Mouse (Mus musculus) liver, adult 2 months (tissue): Measurements from ENCODE around the gene Depdc7. TPM values are rescaled to one million over a fixed set of nuclear protein-coding genes. Genes with fewer than 3 reads are reported as not detected.
A peak's percentile ranks its signal among the peaks of the same experiment; 100 is the strongest.

Experiments used
- DNase-seq: peaks from one replicate; pipeline ENCODE4 v3.0.0-alpha.2; 2011; ENCODE audit warnings: low read depth, low spot score; ENCODE audit errors: extremely low read depth
- H3K27ac ChIP-seq: fragments of 200-500 bp; replicated peaks from 2 replicates; pipeline ENCODE4 v1.5.1; 2012; ENCODE audit warnings: low read depth, mild to moderate bottlenecking, control low read depth, inconsistent platforms, low read length; ENCODE audit not compliant: insufficient read depth
- H3K27me3 ChIP-seq: fragments of 200-500 bp; 2 replicates; pipeline ENCODE4 v1.6.1; 2012; ENCODE audit warnings: mild to moderate bottlenecking, moderate library complexity, low read length, inconsistent platforms; ENCODE audit not compliant: control insufficient read depth, insufficient read depth
- H3K36me3 ChIP-seq: fragments of 200-500 bp; 2 replicates; pipeline ENCODE4 v1.6.1; 2012; ENCODE audit warnings: low read length, inconsistent platforms; ENCODE audit not compliant: control insufficient read depth, insufficient read depth
- H3K4me1 ChIP-seq: fragments of 200-500 bp; 2 replicates; pipeline ENCODE4 v1.6.1; 2011; ENCODE audit warnings: low read length; ENCODE audit not compliant: control insufficient read depth, insufficient read depth
- H3K4me3 ChIP-seq: fragments of 200-500 bp; 2 replicates; pipeline ENCODE4 v1.5.1; 2011; ENCODE audit warnings: low read depth, mild to moderate bottlenecking, control low read depth, low read length, moderate library complexity; ENCODE audit not compliant: insufficient read depth
- H3K79me2 ChIP-seq: fragments of 200-500 bp; 2 replicates; pipeline ENCODE4 v1.6.1; 2012; ENCODE audit warnings: inconsistent platforms, mild to moderate bottlenecking, low read length, moderate library complexity; ENCODE audit not compliant: control insufficient read depth, insufficient read depth
- H3K9ac ChIP-seq: fragments of 200-500 bp; 2 replicates; pipeline ENCODE4 v1.6.1; 2012; ENCODE audit warnings: low read depth, mild to moderate bottlenecking, control low read depth, inconsistent platforms, low read length
- CTCF ChIP-seq: fragments of 200-500 bp; IDR thresholded peaks from 2 replicates; pipeline ENCODE4 v1.5.1; 2011; ENCODE audit warnings: low read depth, low read length, control low read depth
- POLR2A ChIP-seq: fragments of 200-500 bp; IDR thresholded peaks from 2 replicates; pipeline ENCODE4 v1.6.1; 2011; ENCODE audit warnings: low read length, control low read depth; ENCODE audit not compliant: insufficient read depth; ENCODE audit errors: extremely low read depth
- WGBS: fragments of 180-500 bp; shearing (Covaris S2); methylation state at CpG from one replicate; pipeline ENCODE4 v1.1.7; 2018; 5-methylcytosine and 5-hydroxymethylcytosine counted together
- polyA plus RNA-seq: library from polyadenylated mRNA; depleted of rRNA; stranded (reverse); fragments of >200 nt; gene quantifications from 2 replicates; pipeline ENCODE4 v1.2.3, GENCODE M21; 2012; rRNA removed
- total RNA-seq: library from RNA; depleted of rRNA; stranded (reverse); fragments of >200 nt; gene quantifications from 2 replicates; pipeline ENCODE4 v1.2.3, GENCODE M21; 2014; rRNA removed

Gene Depdc7
- 50.9 and 53.5 TPM in 2 replicates for total RNA-seq
- polyA plus RNA-seq: 26.4 and 30.0 TPM in 2 replicates

- no peaks in the 10 kb centered on the region for H3K27me3 ChIP-seq
- peak; percentile 81 for DNase-seq
- WGBS: under 1% methylated on average over 28 of the region's 31 CpGs
- no peaks in the 10 kb centered on the region for H3K36me3 ChIP-seq
- H3K9ac ChIP-seq: peak within 1 kb of the TSS; percentile 100
- TF ChIP-seq POLR2A (peak; percentile 89), CTCF (no peak)
- peaks cover 10% of the 10 kb centered on the region for H3K4me1 ChIP-seq
- H3K27ac ChIP-seq: peak within 1 kb of the TSS; percentile 99
- H3K79me2 ChIP-seq: peaks cover 10% of the 10 kb centered on the region; the same call in 1 of the 2 replicates
- H3K4me3 ChIP-seq: peak within 1 kb of the TSS; percentile 96
These were observed at the start of gene Depdc7 for GRCm38 (mm10) chr2:104742741-104743064. TSS of gene Depdc7 (minus strand) at chr2:104742878.

GRCm38 (mm10) chr2:104774763-104775162, 32.1 kb upstream of the Depdc7 start:
- Histone ChIP-seq H3K79me2 (no peaks in the 10 kb centered on the region), H3K4me3 (no peak overlapping the region), H3K4me1 (no peaks in the 10 kb centered on the region), H3K9ac (no peak overlapping the region), H3K27ac (no peak overlapping the region), H3K27me3 (no peaks in the 10 kb centered on the region), H3K36me3 (peaks cover 30% of the 10 kb centered on the region)
- DNase-seq: peak; percentile 54
- WGBS: 85% methylated on average over 1 of the region's 1 CpGs
- TF ChIP-seq CTCF (peak; percentile 33; the same call in 1 of the 2 replicates), POLR2A (no peak)

- no peaks in the 10 kb centered on the region for H3K79me2 ChIP-seq
- no peak overlapping the region for H3K4me3 ChIP-seq
- H3K27ac ChIP-seq: 0 out of 2 replicates have a peak overlapping the region, but pooled peaks have one; percentile 34
- peak; percentile 85 for DNase-seq
- no peaks in the 10 kb centered on the region for H3K27me3 ChIP-seq
- peaks cover 10% of the 10 kb centered on the region; the same call in 1 of the 2 replicates for H3K36me3 ChIP-seq
- 18% methylated on average over 1 of the region's 1 CpGs for WGBS
- TF ChIP-seq POLR2A (no peak), CTCF (no peak)
- no peak overlapping the region for H3K9ac ChIP-seq
- peaks cover 5% of the 10 kb centered on the region; the same call in 1 of the 2 replicates for H3K4me1 ChIP-seq
These were observed 26.0 kb upstream of the Depdc7 start for GRCm38 (mm10) chr2:104768697-104769096.

GRCm38 (mm10) chr2:104764018-104764417, 21.3 kb upstream of the Depdc7 start:
- Histone ChIP-seq H3K27me3 (no peaks in the 10 kb centered on the region), H3K36me3 (peaks cover 2% of the 10 kb centered on the region; the same call in 1 of the 2 replicates), H3K4me3 (no peak overlapping the region), H3K27ac (no peak overlapping the region), H3K79me2 (no peaks in the 10 kb centered on the region), H3K4me1 (peaks cover under 1% of the 10 kb centered on the region; the same call in 1 of the 2 replicates), H3K9ac (no peak overlapping the region)
- TF ChIP-seq CTCF: no peak
- no peak for TF ChIP-seq POLR2A
- WGBS: 92% methylated on average over 4 of the region's 4 CpGs
- no peak for DNase-seq

- Histone ChIP-seq H3K9ac (no peak overlapping the region), H3K27me3 (no peaks in the 10 kb centered on the region), H3K36me3 (peaks cover 2% of the 10 kb centered on the region; the same call in 1 of the 2 replicates), H3K27ac (no peak overlapping the region), H3K4me1 (no peaks in the 10 kb centered on the region), H3K4me3 (no peak overlapping the region), H3K79me2 (no peaks in the 10 kb centered on the region)
- 77% methylated on average over 8 of the region's 8 CpGs for WGBS
- no peak for TF ChIP-seq POLR2A
- no peak for TF ChIP-seq CTCF
- DNase-seq: no peak
These were observed 20.5 kb upstream of the Depdc7 start for GRCm38 (mm10) chr2:104763134-104763703.

GRCm38 (mm10) chr2:104750611-104751010, 7.9 kb upstream of the Depdc7 start:
- H3K36me3 ChIP-seq: no peaks in the 10 kb centered on the region
- H3K79me2 ChIP-seq: no peaks in the 10 kb centered on the region
- DNase-seq: peak; percentile 68
- H3K27ac ChIP-seq: no peak overlapping the region
- H3K4me1 ChIP-seq: peaks cover 4% of the 10 kb centered on the region; the same call in 1 of the 2 replicates
- TF ChIP-seq POLR2A (no peak), CTCF (peak; percentile 44)
- 49% methylated on average over 3 of the region's 3 CpGs for whole genome bisulfite sequencing
- no peak overlapping the region for H3K9ac ChIP-seq
- no peak overlapping the region for H3K4me3 ChIP-seq
- H3K27me3 ChIP-seq: no peaks in the 10 kb centered on the region
